Mouse (Mus musculus): Measurements from ENCODE around the gene Atoh8. TPM values are rescaled to one million over a fixed set of nuclear protein-coding genes. Genes with fewer than 3 reads are reported as not detected.

The Atoh8 gene
- polyA plus RNA-seq, 1 experiment from 2014 or later = 31.5 TPM

GRCm38 (mm10) chr6:72204858-72205257 is 30.5 kb downstream of the Atoh8 start:
- H3K4me3 ChIP-seq = no peak overlapping the region
- H3K9ac ChIP-seq = no peak overlapping the region
- no peak for ATAC-seq (ENCODE audit: low FRiP score, low read depth)
- WGBS = 71% methylated on average over 7 of the region's 7 CpGs
- H3K4me2 ChIP-seq (replicated peaks) = no peak overlapping the region
- H3K9me3 ChIP-seq = no peaks in the 10 kb centered on the region
- no peak overlapping the region for H3K27ac ChIP-seq
- H3K27me3 ChIP-seq = no peaks in the 10 kb centered on the region
- peaks cover 48% of the 10 kb centered on the region for H3K4me1 ChIP-seq
- peaks cover 45% of the 10 kb centered on the region for H3K36me3 ChIP-seq

- Histone ChIP-seq H3K4me1 (peaks cover 44% of the 10 kb centered on the region), H3K9ac (no peak overlapping the region), H3K9me3 (no peaks in the 10 kb centered on the region), H3K4me3 (no peak overlapping the region), H3K27me3 (no peaks in the 10 kb centered on the region), H3K27ac (no peak overlapping the region), H3K4me2 (replicated peaks) (no peak overlapping the region), H3K36me3 (peaks cover 40% of the 10 kb centered on the region)
- ATAC-seq (ENCODE audit: low FRiP score, low read depth) = no peak
- whole genome bisulfite sequencing = 72% methylated on average over 5 of the region's 5 CpGs
These were observed 32.1 kb downstream of the Atoh8 start for GRCm38 (mm10) chr6:72203279-72203678.

GRCm38 (mm10) chr6:72202732-72203131 is 32.6 kb downstream of the Atoh8 start:
- 78% methylated on average over 5 of the region's 5 CpGs for WGBS
- no peak overlapping the region for H3K9ac ChIP-seq
- peaks cover 44% of the 10 kb centered on the region for H3K4me1 ChIP-seq
- H3K27ac ChIP-seq = no peak overlapping the region
- no peak overlapping the region for H3K4me3 ChIP-seq
- no peak for ATAC-seq (ENCODE audit: low FRiP score, low read depth)
- H3K27me3 ChIP-seq = no peaks in the 10 kb centered on the region
- peaks cover 35% of the 10 kb centered on the region for H3K36me3 ChIP-seq
- H3K9me3 ChIP-seq = no peaks in the 10 kb centered on the region
- no peak overlapping the region for H3K4me2 ChIP-seq (replicated peaks)

- Histone ChIP-seq H3K27ac (no peak overlapping the region), H3K27me3 (no peaks in the 10 kb centered on the region), H3K9ac (no peak overlapping the region), H3K4me2 (replicated peaks) (no peak overlapping the region), H3K9me3 (no peaks in the 10 kb centered on the region), H3K4me3 (no peak overlapping the region), H3K4me1 (peaks cover 34% of the 10 kb centered on the region), H3K36me3 (peaks cover 18% of the 10 kb centered on the region)
- WGBS = 37% methylated on average over 11 of the region's 11 CpGs
- no peak for ATAC-seq (ENCODE audit: low FRiP score, low read depth)
These were observed 34.7 kb downstream of the Atoh8 start for GRCm38 (mm10) chr6:72200595-72201256.

- Histone ChIP-seq H3K27me3 (no peaks in the 10 kb centered on the region), H3K9ac (no peak overlapping the region), H3K36me3 (no peaks in the 10 kb centered on the region), H3K4me3 (no peak overlapping the region), H3K4me1 (peaks cover 14% of the 10 kb centered on the region), H3K4me2 (replicated peaks) (no peak overlapping the region), H3K9me3 (peaks cover 3% of the 10 kb centered on the region; the same call in 1 of the 2 replicates), H3K27ac (no peak overlapping the region)
- ATAC-seq (ENCODE audit: low FRiP score, low read depth) = no peak
These were observed 37.9 kb downstream of the Atoh8 start for GRCm38 (mm10) chr6:72197515-72197914.

- peaks cover 14% of the 10 kb centered on the region for H3K4me1 ChIP-seq
- ATAC-seq (ENCODE audit: low FRiP score, low read depth) = no peak
- H3K27me3 ChIP-seq = no peaks in the 10 kb centered on the region
- no peak overlapping the region for H3K27ac ChIP-seq
- H3K9me3 ChIP-seq = peaks cover 3% of the 10 kb centered on the region; the same call in 1 of the 2 replicates
- no peaks in the 10 kb centered on the region for H3K36me3 ChIP-seq
- H3K9ac ChIP-seq = no peak overlapping the region
- no peak overlapping the region for H3K4me3 ChIP-seq
- H3K4me2 ChIP-seq (replicated peaks) = no peak overlapping the region
- WGBS = 63% methylated on average over 3 of the region's 3 CpGs
These were observed 38.7 kb downstream of the Atoh8 start for GRCm38 (mm10) chr6:72196660-72197059.

- Histone ChIP-seq H3K4me2 (replicated peaks) (peak overlapping the region; percentile 36), H3K27me3 (no peaks in the 10 kb centered on the region), H3K27ac (0 out of 2 replicates have a peak overlapping the region, but pooled peaks have one; percentile 39), H3K4me1 (peaks cover 51% of the 10 kb centered on the region), H3K9ac (0 out of 2 replicates have a peak overlapping the region, but pooled peaks have one; percentile 25), H3K9me3 (peaks cover 2% of the 10 kb centered on the region; the same call in 1 of the 2 replicates), H3K4me3 (no peak overlapping the region), H3K36me3 (no peaks in the 10 kb centered on the region)
- no peak for ATAC-seq (ENCODE audit: low FRiP score, low read depth)
- 46% methylated on average over 5 of the region's 5 CpGs for WGBS
These were observed 44.8 kb downstream of the Atoh8 start for GRCm38 (mm10) chr6:72190577-72190976.

- Histone ChIP-seq H3K36me3 (no peaks in the 10 kb centered on the region), H3K4me3 (no peak overlapping the region), H3K4me2 (replicated peaks) (peak overlapping the region; percentile 63), H3K4me1 (peaks cover 51% of the 10 kb centered on the region), H3K27me3 (no peaks in the 10 kb centered on the region), H3K9me3 (no peaks in the 10 kb centered on the region), H3K9ac (no peak overlapping the region), H3K27ac (no peak overlapping the region)
- 12% methylated on average over 6 of the region's 6 CpGs for WGBS
- ATAC-seq (ENCODE audit: low FRiP score, low read depth) = no peak
These were observed 45.3 kb downstream of the Atoh8 start for GRCm38 (mm10) chr6:72190120-72190519.

- Histone ChIP-seq H3K27ac (peak overlapping the region; percentile 87), H3K36me3 (no peaks in the 10 kb centered on the region), H3K9me3 (no peaks in the 10 kb centered on the region), H3K27me3 (peaks cover 3% of the 10 kb centered on the region; the same call in 1 of the 2 replicates), H3K4me2 (replicated peaks) (peak overlapping the region; percentile 63), H3K4me1 (peaks cover 51% of the 10 kb centered on the region), H3K9ac (peak overlapping the region; percentile 55), H3K4me3 (peak overlapping the region; percentile 28)
- peak; percentile 81 for ATAC-seq (ENCODE audit: low FRiP score, low read depth)
- WGBS = 2% methylated on average over 29 of the region's 29 CpGs
These were observed 46.1 kb downstream of the Atoh8 start for GRCm38 (mm10) chr6:72189061-72189863.

- peaks cover 3% of the 10 kb centered on the region; the same call in 1 of the 2 replicates for H3K27me3 ChIP-seq
- no peak for ATAC-seq (ENCODE audit: low FRiP score, low read depth)
- no peaks in the 10 kb centered on the region for H3K36me3 ChIP-seq
- H3K9me3 ChIP-seq = no peaks in the 10 kb centered on the region
- H3K4me2 ChIP-seq (replicated peaks) = no peak overlapping the region
- H3K4me1 ChIP-seq = peaks cover 51% of the 10 kb centered on the region
- 72% methylated on average over 6 of the region's 6 CpGs for WGBS
- no peak overlapping the region for H3K27ac ChIP-seq
- H3K4me3 ChIP-seq = no peak overlapping the region
- no peak overlapping the region for H3K9ac ChIP-seq
These were observed 48.6 kb downstream of the Atoh8 start for GRCm38 (mm10) chr6:72186809-72187208.

GRCm38 (mm10) chr6:72185893-72186490 is 49.4 kb downstream of the Atoh8 start:
- ATAC-seq (ENCODE audit: low FRiP score, low read depth) = peak; percentile 30; the same call in 1 of the 2 replicates
- H3K27ac ChIP-seq = no peak overlapping the region

GRCm38 (mm10) chr6:72184576-72184975 is 50.8 kb downstream of the Atoh8 start:
- H3K9me3 ChIP-seq = no peaks in the 10 kb centered on the region
- ATAC-seq (ENCODE audit: low FRiP score, low read depth) = no peak
- no peak overlapping the region for H3K4me2 ChIP-seq (replicated peaks)
- no peak overlapping the region for H3K4me3 ChIP-seq
- no peak overlapping the region for H3K27ac ChIP-seq
- H3K36me3 ChIP-seq = no peaks in the 10 kb centered on the region
- H3K9ac ChIP-seq = no peak overlapping the region
- peaks cover 31% of the 10 kb centered on the region for H3K4me1 ChIP-seq
- 88% methylated on average over 5 of the region's 5 CpGs for WGBS
- H3K27me3 ChIP-seq = peaks cover 3% of the 10 kb centered on the region; the same call in 1 of the 2 replicates

More at GRCm38 (mm10) chr6:72185893-72186490, 49.4 kb downstream of the Atoh8 start:
- WGBS = 3% methylated on average over 6 of the region's 6 CpGs
- H3K4me3 ChIP-seq = no peak overlapping the region
- peaks cover 3% of the 10 kb centered on the region; the same call in 1 of the 2 replicates for H3K27me3 ChIP-seq
- peaks cover 45% of the 10 kb centered on the region for H3K4me1 ChIP-seq
- H3K4me2 ChIP-seq (replicated peaks) = no peak overlapping the region
- no peaks in the 10 kb centered on the region for H3K36me3 ChIP-seq
- H3K9ac ChIP-seq = no peak overlapping the region
- no peaks in the 10 kb centered on the region for H3K9me3 ChIP-seq

Measured in limb, embryonic 13.5 days (tissue).